Mouse (Mus musculus) liver, embryonic 16.5 days (tissue): ENCODE data around the gene Pfkp. TPM values are rescaled to one million over a fixed set of nuclear protein-coding genes. Genes with fewer than 3 reads are reported as not detected.

ENCODE experiments used
- ATAC-seq: fragments of 200-750 bp; cut with Nextera tagmentation; 2 replicates; pipeline ENCODE4 v1.8.0; 2017; ENCODE audit warnings: low read depth, mild to moderate bottlenecking, moderate number of reproducible peaks, moderate library complexity
- H3K27ac ChIP-seq: fragments of 300-500 bp; sonication (generic); 2 replicates; pipeline ENCODE4 v1.5.1; 2014; ENCODE audit warnings: mild to moderate bottlenecking, low read length
- H3K27me3 ChIP-seq: fragments of 300-500 bp; sonication (generic); 2 replicates; pipeline ENCODE4 v1.6.1; 2014; ENCODE audit warnings: low read depth, low read length, mixed read lengths; ENCODE audit not compliant: control insufficient read depth, insufficient read depth
- H3K36me3 ChIP-seq: fragments of 300-500 bp; sonication (generic); 2 replicates; pipeline ENCODE4 v1.6.1; 2014; ENCODE audit warnings: mild to moderate bottlenecking; ENCODE audit not compliant: control insufficient read depth, insufficient read depth
- H3K4me1 ChIP-seq: fragments of 300-500 bp; sonication (generic); 2 replicates; pipeline ENCODE4 v1.6.1; 2014; ENCODE audit warnings: low read depth, low read length, mixed read lengths; ENCODE audit not compliant: control insufficient read depth
- H3K4me2 ChIP-seq: fragments of 300-500 bp; sonication (generic); 2 replicates; pipeline ENCODE4 v1.6.1; 2014; ENCODE audit warnings: low read depth, low read length, mixed read lengths
- H3K4me3 ChIP-seq: fragments of 300-500 bp; sonication (generic); 2 replicates; pipeline ENCODE4 v1.5.1; 2014; ENCODE audit warnings: low read depth, mild to moderate bottlenecking, low read length
- H3K9ac ChIP-seq: fragments of 300-500 bp; sonication (generic); 2 replicates; pipeline ENCODE4 v1.6.1; 2014; ENCODE audit warnings: low read depth, low read length
- H3K9me3 ChIP-seq: fragments of 300-500 bp; sonication (generic); replicated peaks from 2 replicates; pipeline ENCODE4 v1.6.1; 2016; ENCODE audit warnings: low read length; ENCODE audit not compliant: control insufficient read depth
- WGBS: fragments of 180-500 bp; shearing (Covaris S2); extraction: QIAGEN DNeasy Blood & Tissue Kit; methylation state at CpG from one replicate; pipeline ENCODE4 v1.1.7; 2014; ENCODE audit not compliant: insufficient replicate concordance; 5-methylcytosine and 5-hydroxymethylcytosine counted together
- polyA plus RNA-seq: library from polyadenylated mRNA; unstranded; fragments of >200 nt; fragmentation: Nextera tagmentation; extraction: Ambion mirVana; gene quantifications from 2 replicates; pipeline ENCODE4 v1.2.1, GENCODE M21; 2015

The Pfkp gene
- polyA plus RNA-seq, 1 experiment from 2014 or later: 5.6 TPM

- no peak overlapping the region for H3K4me2 ChIP-seq
- no peaks in the 10 kb centered on the region for H3K27me3 ChIP-seq
- WGBS: 56% methylated on average over 5 of the region's 5 CpGs
- no peak overlapping the region for H3K27ac ChIP-seq
- H3K4me3 ChIP-seq: no peak overlapping the region
- H3K9ac ChIP-seq: no peak overlapping the region
- no peak for ATAC-seq
- H3K4me1 ChIP-seq: peaks cover 6% of the 10 kb centered on the region
- H3K36me3 ChIP-seq: no peaks in the 10 kb centered on the region
- H3K9me3 ChIP-seq: no peaks in the 10 kb centered on the region
These were observed 9.0 kb downstream of the Pfkp start for GRCm38 (mm10) chr13:6639507-6640030.

GRCm38 (mm10) chr13:6638976-6639375 lies 9.6 kb downstream of the Pfkp start:
- Histone ChIP-seq H3K4me2 (no peak overlapping the region), H3K27ac (no peak overlapping the region), H3K9ac (no peak overlapping the region), H3K4me3 (no peak overlapping the region), H3K36me3 (no peaks in the 10 kb centered on the region), H3K4me1 (peaks cover 6% of the 10 kb centered on the region), H3K9me3 (no peaks in the 10 kb centered on the region), H3K27me3 (no peaks in the 10 kb centered on the region)
- no peak for ATAC-seq
- 63% methylated on average over 3 of the region's 3 CpGs for WGBS

- Histone ChIP-seq H3K4me2 (no peak overlapping the region), H3K36me3 (no peaks in the 10 kb centered on the region), H3K27ac (no peak overlapping the region), H3K27me3 (no peaks in the 10 kb centered on the region), H3K9me3 (no peaks in the 10 kb centered on the region), H3K4me3 (no peak overlapping the region), H3K9ac (no peak overlapping the region), H3K4me1 (peaks cover 6% of the 10 kb centered on the region)
- 24% methylated on average over 1 of the region's 1 CpGs for WGBS
- no peak for ATAC-seq
These were observed 10.2 kb downstream of the Pfkp start for GRCm38 (mm10) chr13:6638425-6638824.

- 50% methylated on average over 7 of the region's 7 CpGs for WGBS
- Histone ChIP-seq H3K4me3 (no peak overlapping the region), H3K27ac (no peak overlapping the region), H3K27me3 (no peaks in the 10 kb centered on the region), H3K4me1 (peaks cover 6% of the 10 kb centered on the region), H3K9ac (no peak overlapping the region), H3K36me3 (no peaks in the 10 kb centered on the region), H3K9me3 (no peaks in the 10 kb centered on the region), H3K4me2 (no peak overlapping the region)
- ATAC-seq: no peak
These were observed 10.9 kb downstream of the Pfkp start for GRCm38 (mm10) chr13:6637534-6638124.

GRCm38 (mm10) chr13:6636976-6637375 lies 11.6 kb downstream of the Pfkp start:
- 66% methylated on average over 4 of the region's 4 CpGs for WGBS
- ATAC-seq: no peak
- no peaks in the 10 kb centered on the region for H3K9me3 ChIP-seq
- H3K4me3 ChIP-seq: no peak overlapping the region
- no peak overlapping the region for H3K9ac ChIP-seq
- no peaks in the 10 kb centered on the region for H3K27me3 ChIP-seq
- no peaks in the 10 kb centered on the region for H3K36me3 ChIP-seq
- H3K4me2 ChIP-seq: no peak overlapping the region
- no peak overlapping the region for H3K27ac ChIP-seq
- peaks cover 3% of the 10 kb centered on the region for H3K4me1 ChIP-seq

- no peak overlapping the region for H3K4me3 ChIP-seq
- no peaks in the 10 kb centered on the region for H3K36me3 ChIP-seq
- 0 out of 2 replicates have a peak overlapping the region, but pooled peaks have one; percentile 14 for H3K27ac ChIP-seq
- H3K9me3 ChIP-seq: no peaks in the 10 kb centered on the region
- WGBS: 44% methylated on average over 6 of the region's 6 CpGs
- H3K9ac ChIP-seq: no peak overlapping the region
- H3K27me3 ChIP-seq: no peaks in the 10 kb centered on the region
- peaks cover 3% of the 10 kb centered on the region for H3K4me1 ChIP-seq
- no peak overlapping the region for H3K4me2 ChIP-seq
- ATAC-seq: peak; percentile 47
These were observed 12.1 kb downstream of the Pfkp start for GRCm38 (mm10) chr13:6636520-6636919.

GRCm38 (mm10) chr13:6635138-6636076 lies 13.2 kb downstream of the Pfkp start:
- Histone ChIP-seq H3K4me3 (no peak overlapping the region), H3K4me2 (no peak overlapping the region), H3K27ac (no peak overlapping the region), H3K9me3 (no peaks in the 10 kb centered on the region), H3K4me1 (peaks cover 3% of the 10 kb centered on the region), H3K9ac (no peak overlapping the region), H3K27me3 (no peaks in the 10 kb centered on the region), H3K36me3 (no peaks in the 10 kb centered on the region)
- 61% methylated on average over 11 of the region's 11 CpGs for WGBS
- ATAC-seq: peak; percentile 30; the same call in 1 of the 2 replicates

- Histone ChIP-seq H3K4me2 (no peak overlapping the region), H3K36me3 (no peaks in the 10 kb centered on the region), H3K27me3 (no peaks in the 10 kb centered on the region), H3K27ac (no peak overlapping the region), H3K4me3 (no peak overlapping the region), H3K9me3 (no peaks in the 10 kb centered on the region), H3K9ac (no peak overlapping the region), H3K4me1 (peaks cover 3% of the 10 kb centered on the region)
- WGBS: 64% methylated on average over 12 of the region's 12 CpGs
- no peak for ATAC-seq
These were observed 14.5 kb downstream of the Pfkp start for GRCm38 (mm10) chr13:6634063-6634462.

- H3K4me3 ChIP-seq: no peak overlapping the region
- peaks cover 3% of the 10 kb centered on the region for H3K4me1 ChIP-seq
- H3K9me3 ChIP-seq: no peaks in the 10 kb centered on the region
- H3K36me3 ChIP-seq: no peaks in the 10 kb centered on the region
- H3K4me2 ChIP-seq: no peak overlapping the region
- WGBS: 26% methylated on average over 7 of the region's 7 CpGs
- ATAC-seq: no peak
- no peaks in the 10 kb centered on the region for H3K27me3 ChIP-seq
- no peak overlapping the region for H3K27ac ChIP-seq
- H3K9ac ChIP-seq: no peak overlapping the region
These were observed 15.1 kb downstream of the Pfkp start for GRCm38 (mm10) chr13:6633524-6633923.
